Mouse (Mus musculus): ENCODE data around the gene Il13ra1. TPM values are rescaled to one million over a fixed set of nuclear protein-coding genes. Genes with fewer than 3 reads are reported as not detected.

The Il13ra1 gene
- 3.8 and 4.2 TPM in 2 replicates for polyA plus RNA-seq (2021; fragmentation: Nextera tagmentation)
- long read RNA-seq, experiment 1, partial matches to known transcripts = 0 of 5 reads
- long read RNA-seq, experiment 1, other reads (novel, unspliced or antisense) = 3 of 5 reads
- long read RNA-seq, experiment 2, transcript Il13ra1-201 (11 exons, 3,712 nt) = major isoform, 20 of 23 reads
- long read RNA-seq, experiment 2, partial matches to known transcripts = 0 of 23 reads
- long read RNA-seq, experiment 2, other reads (novel, unspliced or antisense) = 3 of 23 reads

DNA sequence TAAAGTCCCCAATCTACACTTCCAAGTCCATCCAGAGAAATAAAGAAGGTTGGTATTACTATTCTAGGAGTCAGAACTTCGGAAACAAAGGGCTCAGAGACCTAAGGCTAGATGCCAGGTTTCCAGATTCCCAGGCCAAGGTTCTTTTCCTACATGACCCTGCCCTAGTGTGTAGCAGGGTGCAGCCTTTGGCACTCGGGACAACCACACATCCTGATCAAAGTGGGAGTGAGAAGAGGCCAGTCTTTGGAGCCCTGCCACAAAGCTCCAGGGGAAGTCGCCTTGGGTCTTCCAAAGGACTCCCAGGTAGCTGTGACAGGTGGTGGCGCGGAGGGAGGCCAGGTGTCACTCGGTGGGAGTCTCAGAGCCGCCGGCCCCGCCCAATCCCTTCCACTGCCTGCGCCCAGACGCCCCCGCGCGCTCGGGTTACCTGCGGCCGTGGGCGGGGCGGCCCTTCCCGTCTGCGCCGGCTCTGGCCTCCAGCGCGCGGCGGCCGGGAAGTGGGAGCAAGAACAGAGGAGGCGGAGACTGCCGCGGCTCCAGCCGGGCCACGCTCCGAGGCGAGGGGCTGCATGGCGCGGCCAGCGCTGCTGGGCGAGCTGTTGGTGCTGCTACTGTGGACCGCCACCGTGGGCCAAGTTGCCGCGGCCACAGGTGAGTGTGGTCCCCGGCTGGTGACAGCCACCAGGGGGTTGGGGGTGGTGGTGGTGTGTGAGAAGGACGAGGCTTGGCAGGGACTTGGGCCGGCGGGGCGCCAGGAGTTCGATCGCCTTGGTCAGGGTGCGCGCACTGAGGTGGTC lies at the start of gene Il13ra1:
Gene Il13ra1 (plus strand): TSS at position 489 of the 800 bp plus-strand sequence.

DNA sequence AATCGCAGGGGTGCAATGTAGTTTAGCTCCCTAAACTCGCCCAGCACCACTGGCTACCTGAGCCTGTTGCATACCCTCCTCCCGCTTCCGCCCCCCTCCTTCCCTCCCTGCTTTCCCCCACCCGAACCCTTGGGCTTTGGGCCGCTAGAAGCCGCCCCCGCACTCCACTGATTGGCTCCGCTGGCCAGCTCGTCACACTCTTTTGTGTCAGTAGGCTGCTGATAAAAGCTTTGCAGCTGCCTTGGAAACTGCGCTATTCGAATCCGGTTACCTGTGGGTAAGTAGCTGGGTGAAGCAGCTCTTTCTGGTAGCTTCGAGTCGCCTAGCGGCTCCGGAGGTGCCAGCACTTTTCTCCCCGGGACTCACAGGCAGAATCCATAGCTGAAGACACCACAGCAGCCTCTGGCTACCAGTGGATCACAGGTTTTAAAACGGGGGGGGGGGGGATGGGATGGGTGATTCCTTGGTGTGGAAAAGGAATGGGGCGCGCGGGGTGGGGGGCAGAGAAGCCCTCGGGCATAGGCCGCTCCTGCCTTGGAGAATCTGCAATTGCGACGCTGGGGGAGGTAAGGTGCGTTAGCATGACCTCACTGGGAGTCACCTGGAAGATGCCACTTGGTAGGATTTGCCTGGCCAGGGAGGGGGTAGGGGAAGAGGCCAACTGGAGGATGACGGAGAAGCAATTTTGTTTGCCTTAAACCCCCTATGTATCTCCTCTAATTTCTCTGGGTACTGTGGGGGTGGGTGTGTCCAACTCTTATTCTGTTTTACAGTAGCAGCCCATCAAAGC lies 84.0 kb downstream of the Il13ra1 start, which contains the start of gene Zcchc12:
Gene Zcchc12 (plus strand): TSS at position 169 of the 790 bp plus-strand sequence.

Other genes with a start within 250 kb of the Il13ra1 start
- gene Dock11, start 223.3 kb upstream of the Il13ra1 start, polyA plus RNA-seq (2021; fragmentation: Nextera tagmentation) = 1.6 and 2.1 TPM in 2 replicates
- 96.3 and 104 TPM in 2 replicates for gene Zcchc12, start 83.8 kb downstream of the Il13ra1 start, polyA plus RNA-seq (2021; fragmentation: Nextera tagmentation)
- gene Lonrf3, start 216.2 kb downstream of the Il13ra1 start, polyA plus RNA-seq (2021; fragmentation: Nextera tagmentation) = 0.89 and 1.4 TPM in 2 replicates